ENCODE assay signal across 42 mouse cellular contexts in genomic region chr17:20074090-20074489, GRCm38 (mm10). TPM values are rescaled to one million over a fixed set of nuclear protein-coding genes. Genes with fewer than 3 reads are reported as not detected.
"Had no signal": no experiment of that assay in that cellular context is flagged by ENCODE, and none has a peak within 500 bp of the region (broad histone marks: within the 10 kb centered on the region; RNA-seq: fewer than 3 reads in every experiment).

No protein-coding gene starts in this region.

- H3K27ac ChIP-seq: gastrocnemius, adult 2 months; heart, embryonic 10.5 days; hindbrain, embryonic 13.5 days; hindbrain, embryonic 15.5 days; hindbrain, postnatal 0 days; limb, embryonic 13.5 days; limb, embryonic 15.5 days; liver, embryonic 12.5 days; liver, embryonic 14.5 days had no signal

- DNase-seq: gastrocnemius, adult 2 months; gastrocnemius, postnatal 10 days; gastrocnemius, postnatal 25 days; heart, postnatal 10 days; heart, postnatal 36 days; kidney, adult 18-20 months; kidney, adult 8-10 months; kidney, postnatal 10 days; kidney, postnatal 25 days; kidney, postnatal 4 days; layer of hippocampus, adult 9-11 months; layer of hippocampus, postnatal 36 days; left cerebral cortex, postnatal 4 days had no signal

- H3K4me1 ChIP-seq: heart, embryonic 10.5 days; heart, embryonic 12.5 days; hindbrain, embryonic 13.5 days; hindbrain, embryonic 15.5 days; limb, embryonic 13.5 days; limb, embryonic 15.5 days; liver, embryonic 12.5 days had no signal

- H3K4me3 ChIP-seq: gastrocnemius, adult 2 months; heart, embryonic 10.5 days; heart, embryonic 12.5 days; hindbrain, embryonic 13.5 days; hindbrain, embryonic 15.5 days; limb, embryonic 13.5 days; limb, embryonic 15.5 days; liver, embryonic 12.5 days had no signal

- H3K4me2 ChIP-seq: heart, embryonic 12.5 days; hindbrain, embryonic 13.5 days; hindbrain, embryonic 15.5 days; limb, embryonic 13.5 days; limb, embryonic 15.5 days; liver, embryonic 12.5 days had no signal

- ATAC-seq: hindbrain, postnatal 0 days; liver, embryonic 12.5 days had no signal

- H3K36me3 ChIP-seq: heart, embryonic 10.5 days; heart, embryonic 12.5 days; hindbrain, embryonic 13.5 days; hindbrain, embryonic 15.5 days; limb, embryonic 13.5 days; limb, embryonic 15.5 days; liver, embryonic 12.5 days had no signal

- H3K27me3 ChIP-seq: heart, embryonic 12.5 days; hindbrain, embryonic 13.5 days; hindbrain, embryonic 15.5 days; limb, embryonic 13.5 days; limb, embryonic 15.5 days; liver, embryonic 12.5 days had no signal

- H3K9ac ChIP-seq: heart, embryonic 12.5 days; hindbrain, embryonic 13.5 days; hindbrain, embryonic 15.5 days; limb, embryonic 13.5 days; limb, embryonic 15.5 days; liver, embryonic 12.5 days; liver, embryonic 14.5 days had no signal

- H3K9me3 ChIP-seq: limb, embryonic 15.5 days had no signal

RNA-seq across cellular contexts. Expression of gene Vmn2r104, which starts 26.0 kb away (rescaled TPM):
- total RNA-seq: gastrocnemius, adult 2 months; gastrocnemius, postnatal 10 days; gastrocnemius, postnatal 25 days; gastrocnemius, postnatal 4 days; granulocyte monocyte progenitor cell, adult 5-6 weeks; heart, adult 8-10 months; heart, postnatal 10 days; heart, postnatal 36 days; hematopoietic stem cell, adult 5-6 weeks; hindbrain, postnatal 0 days; layer of hippocampus, adult 18-20 months; layer of hippocampus, adult 8-10 months; layer of hippocampus, postnatal 14 days; layer of hippocampus, postnatal 36 days; left cerebral cortex, adult 18-20 months; left cerebral cortex, adult 8-10 months; left cerebral cortex, postnatal 10 days; left cerebral cortex, postnatal 25 days; left cerebral cortex, postnatal 4 days; liver, adult 2 months had no signal
- polyA plus RNA-seq: frontal cortex, adult 2 months; heart, embryonic 10.5 days; heart, embryonic 12.5 days; heart, embryonic 14.5 days; heart, embryonic 16.5 days; hindbrain, embryonic 11.5 days; hindbrain, embryonic 13.5 days; hindbrain, embryonic 15.5 days; hindbrain, postnatal 0 days; intestine, embryonic 14.5 days; kidney, embryonic 14.5 days; kidney, embryonic 16.5 days; limb, embryonic 11.5 days; limb, embryonic 13.5 days; limb, embryonic 15.5 days; liver, adult 2 months; liver, embryonic 12.5 days; liver, embryonic 14.5 days had no signal

RNA-seq across cellular contexts. Expression of gene Fpr-rs7, which starts 39.9 kb away (rescaled TPM):
- total RNA-seq: gastrocnemius, adult 2 months; gastrocnemius, postnatal 10 days; gastrocnemius, postnatal 25 days; gastrocnemius, postnatal 4 days; granulocyte monocyte progenitor cell, adult 5-6 weeks; heart, adult 8-10 months; heart, postnatal 10 days; heart, postnatal 36 days; hematopoietic stem cell, adult 5-6 weeks; hindbrain, postnatal 0 days; layer of hippocampus, adult 18-20 months; layer of hippocampus, adult 8-10 months; layer of hippocampus, postnatal 14 days; layer of hippocampus, postnatal 36 days; left cerebral cortex, adult 18-20 months; left cerebral cortex, adult 8-10 months; left cerebral cortex, postnatal 10 days; left cerebral cortex, postnatal 25 days; left cerebral cortex, postnatal 4 days; liver, adult 2 months had no signal
- polyA plus RNA-seq: frontal cortex, adult 2 months; heart, embryonic 10.5 days; heart, embryonic 12.5 days; heart, embryonic 14.5 days; heart, embryonic 16.5 days; hindbrain, embryonic 11.5 days; hindbrain, embryonic 13.5 days; hindbrain, embryonic 15.5 days; hindbrain, postnatal 0 days; intestine, embryonic 14.5 days; kidney, embryonic 14.5 days; kidney, embryonic 16.5 days; limb, embryonic 11.5 days; limb, embryonic 13.5 days; limb, embryonic 15.5 days; liver, adult 2 months; liver, embryonic 12.5 days; liver, embryonic 14.5 days had no signal
